Mouse (Mus musculus) stomach, embryonic 16.5 days (tissue): ENCODE measurements at regions not wholly inside any gene's neighbourhood (a gene's known extent, or its start where the extent isn't known, plus 50 kb on each side); places are given as distances from the start of the nearest gene placed in this dataset.

Experiments
- ATAC-seq: fragments of 200-750 bp; cut with Nextera tagmentation; 2 replicates; pipeline ENCODE4 v1.8.0; 2017; ENCODE audit warnings: moderate number of reproducible peaks, moderate TSS enrichment; ENCODE audit not compliant: insufficient read depth, low FRiP score
- H3K27ac ChIP-seq: fragments of 300-500 bp; sonication (generic); 2 replicates; pipeline ENCODE4 v1.5.1; 2014; ENCODE audit warnings: low read length
- H3K27me3 ChIP-seq: fragments of 300-500 bp; sonication (generic); 2 replicates; pipeline ENCODE4 v1.6.1; 2014; ENCODE audit warnings: low read length, control low read depth, mixed read lengths; ENCODE audit not compliant: control insufficient read depth, insufficient read depth
- H3K36me3 ChIP-seq: fragments of 300-500 bp; sonication (generic); 2 replicates; pipeline ENCODE4 v1.6.1; 2014; ENCODE audit warnings: low read length; ENCODE audit not compliant: control insufficient read depth, insufficient read depth
- H3K4me1 ChIP-seq: fragments of 300-500 bp; sonication (generic); 2 replicates; pipeline ENCODE4 v1.6.1; 2014; ENCODE audit warnings: low read length, control low read depth, mixed read lengths; ENCODE audit not compliant: control insufficient read depth, insufficient read depth
- H3K4me2 ChIP-seq: fragments of 300-500 bp; sonication (generic); 2 replicates; pipeline ENCODE4 v1.6.1; 2014; ENCODE audit warnings: low read depth, low read length, mixed read lengths
- H3K4me3 ChIP-seq: fragments of 300-500 bp; sonication (generic); replicated peaks from 2 replicates; pipeline ENCODE4 v1.5.1; 2014; ENCODE audit warnings: mild to moderate bottlenecking, low read length
- H3K9ac ChIP-seq: fragments of 300-500 bp; sonication (generic); 2 replicates; pipeline ENCODE4 v1.6.1; 2014; ENCODE audit warnings: low read length
- H3K9me3 ChIP-seq: fragments of 300-500 bp; sonication (generic); replicated peaks from 2 replicates; pipeline ENCODE4 v1.6.1; 2016; ENCODE audit warnings: low read length, control low read depth; ENCODE audit not compliant: control insufficient read depth
- WGBS: fragments of 180-500 bp; shearing (Covaris S2); extraction: QIAGEN DNeasy Blood & Tissue Kit; methylation state at CpG from one replicate; pipeline ENCODE4 v1.1.7; 2014; 5-methylcytosine and 5-hydroxymethylcytosine counted together

DNA sequence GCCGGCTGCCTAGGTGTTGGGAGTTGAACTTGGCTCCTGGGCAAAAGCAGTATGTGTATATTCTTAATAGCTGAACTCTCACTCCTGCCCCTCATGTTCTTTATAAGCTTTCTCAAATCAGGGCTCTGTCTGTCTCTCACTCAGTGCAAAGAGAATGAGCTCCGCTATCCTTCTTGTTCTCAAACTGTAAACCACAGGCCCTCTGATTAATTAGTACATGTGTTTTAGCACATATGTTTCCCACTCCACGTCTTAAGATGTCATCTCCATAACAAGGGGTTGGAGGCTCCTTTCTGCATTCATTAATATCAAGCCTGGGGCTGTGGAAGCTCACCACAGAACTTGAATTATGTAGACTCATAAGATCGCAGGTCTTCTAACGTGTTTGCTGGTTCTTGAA is 104.7 kb downstream of the Nsun3 start:
- H3K4me2 ChIP-seq = no peak overlapping the region
- no peak for ATAC-seq
- H3K4me1 ChIP-seq = no peaks in the 10 kb centered on the region

GRCm38 (mm10) chr16:62676815-62677214 is 109.8 kb downstream of the Nsun3 start:
- WGBS = 67% methylated on average over 6 of the region's 6 CpGs
- H3K4me3 ChIP-seq = no peak overlapping the region
- H3K9me3 ChIP-seq = no peaks in the 10 kb centered on the region
- no peak overlapping the region for H3K9ac ChIP-seq
- no peak overlapping the region for H3K4me2 ChIP-seq
- no peaks in the 10 kb centered on the region for H3K4me1 ChIP-seq
- H3K36me3 ChIP-seq = no peaks in the 10 kb centered on the region
- ATAC-seq = no peak
- no peak overlapping the region for H3K27ac ChIP-seq
- no peaks in the 10 kb centered on the region for H3K27me3 ChIP-seq

More for the DNA sequence above, 104.7 kb downstream of the Nsun3 start:
- H3K9me3 ChIP-seq = no peaks in the 10 kb centered on the region
- 69% methylated on average over 5 of the region's 5 CpGs for WGBS
- no peak overlapping the region for H3K27ac ChIP-seq
- H3K4me3 ChIP-seq = no peak overlapping the region
- no peak overlapping the region for H3K9ac ChIP-seq
- no peaks in the 10 kb centered on the region for H3K36me3 ChIP-seq
- no peaks in the 10 kb centered on the region for H3K27me3 ChIP-seq

GRCm38 (mm10) chr16:62657383-62657782 is 129.2 kb downstream of the Nsun3 start:
- Histone ChIP-seq H3K4me1 (no peaks in the 10 kb centered on the region), H3K4me2 (no peak overlapping the region), H3K27ac (no peak overlapping the region), H3K9ac (no peak overlapping the region), H3K27me3 (no peaks in the 10 kb centered on the region), H3K9me3 (no peaks in the 10 kb centered on the region), H3K36me3 (no peaks in the 10 kb centered on the region), H3K4me3 (no peak overlapping the region)
- ATAC-seq = no peak
- 68% methylated on average over 2 of the region's 2 CpGs for WGBS

GRCm38 (mm10) chr16:62654436-62654835 is 132.2 kb downstream of the Nsun3 start:
- 72% methylated on average over 1 of the region's 1 CpGs for WGBS
- H3K27ac ChIP-seq = no peak overlapping the region
- H3K27me3 ChIP-seq = no peaks in the 10 kb centered on the region
- no peaks in the 10 kb centered on the region for H3K36me3 ChIP-seq
- ATAC-seq = no peak
- H3K9ac ChIP-seq = no peak overlapping the region
- H3K4me2 ChIP-seq = no peak overlapping the region
- H3K4me3 ChIP-seq = no peak overlapping the region
- H3K9me3 ChIP-seq = no peaks in the 10 kb centered on the region
- H3K4me1 ChIP-seq = no peaks in the 10 kb centered on the region

DNA sequence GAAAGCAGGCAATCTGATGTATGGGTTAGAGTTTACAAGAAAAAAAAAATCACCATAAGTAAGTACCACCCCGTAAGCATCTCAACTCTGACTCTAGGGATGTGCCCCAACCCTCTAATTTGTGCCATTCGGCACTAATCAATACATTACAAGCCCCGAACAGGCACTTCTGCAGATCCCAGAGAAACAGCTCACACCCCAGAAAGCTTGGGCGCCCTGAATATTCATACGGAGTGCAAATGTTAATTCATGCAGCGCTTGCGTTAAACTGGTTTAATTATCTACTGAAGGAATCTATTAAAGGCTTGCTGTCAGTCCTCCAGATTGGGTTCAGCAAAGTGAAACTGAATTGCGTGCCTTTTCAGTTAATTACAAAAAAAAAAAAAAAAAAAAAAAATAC is 132.8 kb downstream of the Nsun3 start:
- no peak for ATAC-seq
- 43% methylated on average over 8 of the region's 8 CpGs for WGBS
- H3K9me3 ChIP-seq = no peaks in the 10 kb centered on the region
- H3K27me3 ChIP-seq = no peaks in the 10 kb centered on the region
- no peaks in the 10 kb centered on the region for H3K36me3 ChIP-seq
- H3K4me3 ChIP-seq = no peak overlapping the region
- H3K4me2 ChIP-seq = 0 out of 2 replicates have a peak overlapping the region, but pooled peaks have one; percentile 24
- no peaks in the 10 kb centered on the region for H3K4me1 ChIP-seq
- no peak overlapping the region for H3K27ac ChIP-seq
- H3K9ac ChIP-seq = no peak overlapping the region

DNA sequence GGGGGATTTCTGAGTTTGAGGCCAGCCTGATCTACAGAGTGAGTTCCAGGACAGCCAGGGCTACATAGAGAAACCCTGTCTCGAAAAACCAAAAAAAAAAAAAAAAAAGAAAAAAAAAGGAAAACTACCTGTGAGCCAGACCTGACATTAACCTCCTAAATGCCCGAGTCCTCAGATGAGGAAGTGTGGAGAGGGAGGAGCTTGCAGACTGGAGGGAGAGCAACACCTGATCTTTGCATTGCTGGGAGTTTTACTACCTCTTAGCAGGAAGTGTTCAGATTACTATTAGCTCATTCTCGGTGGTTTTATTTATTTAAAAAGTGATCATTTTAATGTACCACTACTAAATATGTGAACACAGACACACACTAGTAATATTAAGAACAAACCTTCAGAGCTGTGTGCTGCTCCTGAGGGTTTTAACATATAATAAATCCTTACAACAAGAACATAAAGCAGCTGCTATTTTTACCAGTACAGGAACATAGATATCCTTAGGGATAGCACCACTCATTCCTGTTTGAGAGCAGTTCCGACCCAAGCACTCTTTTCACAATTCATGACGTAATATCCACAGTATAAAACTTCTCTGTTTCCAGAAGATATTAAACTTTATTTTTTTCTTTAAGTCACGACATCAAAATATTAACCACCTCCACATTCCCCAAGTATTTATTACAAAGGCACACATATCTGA is 133.7 kb downstream of the Nsun3 start:
- H3K4me1 ChIP-seq = no peaks in the 10 kb centered on the region
- H3K27me3 ChIP-seq = no peaks in the 10 kb centered on the region
- no peak overlapping the region for H3K4me2 ChIP-seq
- no peaks in the 10 kb centered on the region for H3K36me3 ChIP-seq
- no peak overlapping the region for H3K27ac ChIP-seq
- no peak for ATAC-seq
- H3K9ac ChIP-seq = no peak overlapping the region
- no peaks in the 10 kb centered on the region for H3K9me3 ChIP-seq
- no peak overlapping the region for H3K4me3 ChIP-seq
- 75% methylated on average over 6 of the region's 6 CpGs for WGBS

DNA sequence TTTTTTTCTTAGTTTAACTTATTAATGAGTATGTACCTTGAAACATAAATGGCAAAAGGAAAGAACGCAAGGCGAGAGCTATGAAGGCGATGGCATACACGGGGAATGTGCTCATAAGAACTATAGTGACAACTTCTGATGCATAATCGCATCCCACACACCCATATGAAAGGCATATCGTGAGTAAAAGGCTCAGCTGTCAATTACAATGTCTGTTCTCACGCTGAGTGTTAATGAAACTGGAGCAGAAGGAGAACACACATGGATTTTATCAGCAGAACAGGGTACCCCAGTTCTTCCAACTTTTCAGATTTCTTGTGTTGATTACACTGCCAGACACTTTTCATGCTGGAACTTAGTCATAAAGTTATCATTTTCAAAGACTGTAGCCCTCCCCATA is 135.8 kb downstream of the Nsun3 start:
- H3K9ac ChIP-seq = no peak overlapping the region
- 87% methylated on average over 7 of the region's 7 CpGs for WGBS
- H3K27ac ChIP-seq = no peak overlapping the region
- no peak overlapping the region for H3K4me2 ChIP-seq
- no peaks in the 10 kb centered on the region for H3K27me3 ChIP-seq
- H3K36me3 ChIP-seq = no peaks in the 10 kb centered on the region
- H3K4me3 ChIP-seq = no peak overlapping the region
- no peaks in the 10 kb centered on the region for H3K4me1 ChIP-seq
- no peak for ATAC-seq
- H3K9me3 ChIP-seq = no peaks in the 10 kb centered on the region

- no peak for ATAC-seq
- Histone ChIP-seq H3K9ac (no peak overlapping the region), H3K27me3 (no peaks in the 10 kb centered on the region), H3K9me3 (no peaks in the 10 kb centered on the region), H3K4me2 (no peak overlapping the region), H3K4me1 (no peaks in the 10 kb centered on the region), H3K36me3 (no peaks in the 10 kb centered on the region), H3K4me3 (no peak overlapping the region), H3K27ac (no peak overlapping the region)
- WGBS = 74% methylated on average over 8 of the region's 8 CpGs
Measured at GRCm38 (mm10) chr16:62648326-62648725, 138.3 kb downstream of the Nsun3 start.

DNA sequence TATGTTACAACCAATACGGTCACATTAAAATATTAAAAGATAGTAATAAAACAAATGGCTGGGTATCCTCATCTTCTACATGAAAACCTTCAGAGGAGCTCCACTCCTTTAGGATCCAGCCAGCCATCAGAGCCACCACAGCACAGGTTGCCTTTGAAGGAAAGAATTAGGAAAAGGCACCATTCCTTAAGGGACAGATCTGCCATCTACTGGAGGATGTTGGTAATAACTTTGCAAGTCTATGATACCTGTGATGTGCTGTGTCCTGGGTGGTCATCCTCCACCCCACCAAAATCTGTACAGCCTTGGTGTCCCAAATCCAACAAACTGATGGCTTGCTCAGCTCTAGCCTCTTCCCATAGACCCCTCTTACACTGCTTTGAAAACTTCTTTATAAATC is 140.5 kb downstream of the Nsun3 start:
- Histone ChIP-seq H3K4me1 (no peaks in the 10 kb centered on the region), H3K27me3 (no peaks in the 10 kb centered on the region), H3K36me3 (no peaks in the 10 kb centered on the region), H3K9me3 (no peaks in the 10 kb centered on the region), H3K4me3 (no peak overlapping the region), H3K9ac (no peak overlapping the region), H3K27ac (no peak overlapping the region), H3K4me2 (no peak overlapping the region)
- 64% methylated on average over 1 of the region's 1 CpGs for WGBS
- no peak; the same call in 1 of the 2 replicates for ATAC-seq
